Comparison of ENCODE assay signal across 12 mouse cellular contexts in the genomic region with DNA sequence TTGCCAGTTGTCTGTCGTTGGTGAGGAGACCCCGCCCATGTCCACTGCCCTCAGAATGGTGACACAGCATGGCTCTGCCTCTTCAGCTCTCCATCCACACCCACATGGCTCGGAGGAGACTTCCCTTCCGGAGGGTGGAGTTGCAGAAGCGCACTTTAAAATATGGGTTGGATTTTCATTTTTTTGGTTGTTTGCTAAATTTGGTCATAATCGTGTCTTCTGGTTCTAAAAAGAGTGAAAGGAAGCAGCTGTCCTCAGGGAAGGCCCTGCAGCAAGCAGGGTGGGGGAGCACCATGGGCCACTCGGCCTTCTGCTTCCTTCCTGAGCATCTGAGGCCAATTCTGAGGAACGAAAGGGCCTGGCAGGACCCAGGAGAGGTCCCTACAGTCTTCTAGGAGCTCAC. TPM values are rescaled to one million over a fixed set of nuclear protein-coding genes. Genes with fewer than 3 reads are reported as not detected.
DNase-seq lines count a peak whose midpoint lies in the region; ATAC-seq and TF ChIP-seq lines count a peak whose summit lies in the region.
"Had no signal": no experiment of that assay in that cellular context is flagged by ENCODE, and none has a peak within 500 bp of the region (broad histone marks: within the 10 kb centered on the region; RNA-seq: fewer than 3 reads in every experiment).

No protein-coding gene starts in this region.

- peak; percentile 10 for DNase-seq in lung, embryonic 14.5 days
- no peak for DNase-seq in lung, adult 2 months
- peak; percentile 30 to 39 for DNase-seq in gastrocnemius, postnatal 36 days
- peak; percentile 58 to 69 for DNase-seq in kidney, adult 8-10 months
- no peak for DNase-seq in hindbrain, embryonic 11.5 days (ENCODE audit: low spot score)
- DNase-seq: thymus, postnatal 25 days had no signal

- H3K4me2 ChIP-seq in lung, embryonic 14.5 days = no peak overlapping the region
- 0 out of 2 replicates have a peak overlapping the region, but pooled peaks have one; percentile 13 for H3K4me2 ChIP-seq in stomach, embryonic 15.5 days
- no peak overlapping the region for H3K4me2 ChIP-seq in hindbrain, embryonic 11.5 days (replicated peaks; ENCODE audit: low read depth, low read length)
- H3K4me2 ChIP-seq: limb, embryonic 12.5 days; midbrain, embryonic 11.5 days had no signal

- WGBS in lung, embryonic 14.5 days = 67% methylated on average over 8 of the region's 8 CpGs
- WGBS in lung, adult 2 months = 46% methylated on average over 8 of the region's 8 CpGs
- WGBS in stomach, embryonic 15.5 days = 55% methylated on average over 8 of the region's 8 CpGs
- 81% methylated on average over 8 of the region's 8 CpGs for WGBS in hindbrain, embryonic 11.5 days

- H3K36me3 ChIP-seq in lung, embryonic 14.5 days (ENCODE audit: insufficient read depth) = no peaks in the 10 kb centered on the region
- H3K36me3 ChIP-seq in stomach, embryonic 15.5 days = no peaks in the 10 kb centered on the region
- no peaks in the 10 kb centered on the region for H3K36me3 ChIP-seq in hindbrain, embryonic 11.5 days (ENCODE audit: control insufficient read depth, insufficient read depth, low read length)
- H3K36me3 ChIP-seq: G1E; limb, embryonic 12.5 days had no signal

- no peak overlapping the region for H3K9ac ChIP-seq in lung, embryonic 14.5 days
- no peak overlapping the region for H3K9ac ChIP-seq in stomach, embryonic 15.5 days
- no peak overlapping the region for H3K9ac ChIP-seq in hindbrain, embryonic 11.5 days (ENCODE audit: low read depth, low read length)
- H3K9ac ChIP-seq: limb, embryonic 12.5 days had no signal

- H3K9me3 ChIP-seq in lung, embryonic 14.5 days (ENCODE audit: low read depth, low read length) = no peaks in the 10 kb centered on the region
- no peaks in the 10 kb centered on the region for H3K9me3 ChIP-seq in stomach, embryonic 15.5 days
- no peaks in the 10 kb centered on the region for H3K9me3 ChIP-seq in hindbrain, embryonic 11.5 days (ENCODE audit: control insufficient read depth, low read length)
- H3K9me3 ChIP-seq: limb, embryonic 12.5 days had no signal

- no peak overlapping the region for H3K4me3 ChIP-seq in lung, embryonic 14.5 days (ENCODE audit: low read depth, low read length)
- H3K4me3 ChIP-seq in lung, adult 2 months (replicated peaks; ENCODE audit: extremely low read depth, low read depth, low read length) = no peak overlapping the region
- no peak overlapping the region for H3K4me3 ChIP-seq in stomach, embryonic 15.5 days (replicated peaks)
- no peak overlapping the region for H3K4me3 ChIP-seq in hindbrain, embryonic 11.5 days (ENCODE audit: low read depth, low read length)
- H3K4me3 ChIP-seq: limb, embryonic 12.5 days had no signal

- H3K27me3 ChIP-seq in lung, embryonic 14.5 days (ENCODE audit: insufficient read depth, low read length) = no peaks in the 10 kb centered on the region
- no peaks in the 10 kb centered on the region for H3K27me3 ChIP-seq in stomach, embryonic 15.5 days (replicated peaks)
- no peaks in the 10 kb centered on the region for H3K27me3 ChIP-seq in hindbrain, embryonic 11.5 days (ENCODE audit: control insufficient read depth, insufficient read depth, low read length)
- H3K27me3 ChIP-seq: limb, embryonic 12.5 days had no signal

- intact Hi-C loops in gastrocnemius, postnatal 36 days (cut with DNase I) = no loop called here

- no peak overlapping the region for H3K27ac ChIP-seq in lung, embryonic 14.5 days (ENCODE audit: low read depth)
- peak overlapping the region; percentile 65 for H3K27ac ChIP-seq in stomach, embryonic 15.5 days
- H3K27ac ChIP-seq in hindbrain, embryonic 11.5 days (ENCODE audit: low read depth, low read length) = no peak overlapping the region
- H3K27ac ChIP-seq: hindbrain, postnatal 0 days; limb, embryonic 12.5 days had no signal

- no peak for ATAC-seq in lung, embryonic 14.5 days (ENCODE audit: insufficient read depth)
- no peak for ATAC-seq in stomach, embryonic 15.5 days (ENCODE audit: insufficient read depth, low FRiP score, low read depth)
- ATAC-seq in cerebellum, adult (ENCODE audit: insufficient number of reproducible peaks, low FRiP score, low TSS enrichment) = no peak
- no peak for ATAC-seq in hindbrain, embryonic 11.5 days (ENCODE audit: low FRiP score)
- ATAC-seq: hindbrain, postnatal 0 days had no signal

- H3K4me1 ChIP-seq in lung, embryonic 14.5 days (ENCODE audit: insufficient read depth) = peaks cover 13% of the 10 kb centered on the region
- H3K4me1 ChIP-seq in lung, adult 2 months (ENCODE audit: control insufficient read depth, insufficient read depth, low read length) = peaks cover 4% of the 10 kb centered on the region; the same call in 1 of the 2 replicates
- H3K4me1 ChIP-seq in stomach, embryonic 15.5 days = 0 out of 2 replicates have a peak, but pooled peaks cover 7% of the 10 kb centered on the region
- 0 out of 2 replicates have a peak, but pooled peaks cover 3% of the 10 kb centered on the region for H3K4me1 ChIP-seq in hindbrain, embryonic 11.5 days (replicated peaks; ENCODE audit: control insufficient read depth, insufficient read depth, low read length)

- no peak for TF ChIP-seq POLR2A in lung, adult 2 months (IDR thresholded peaks at IDR 0.05; ENCODE audit: borderline replicate concordance, extremely low read depth, low read depth, low read length)

- no peak for TF ChIP-seq CTCF in lung, embryonic 14.5 days (IDR thresholded peaks at IDR 0.05; ENCODE audit: low read depth)
- TF ChIP-seq CTCF in lung, adult 2 months (IDR thresholded peaks at IDR 0.05; ENCODE audit: insufficient read depth, low read length) = no peak

RNA-seq across cellular contexts. Expression of a gene that starts 45.0 kb away (rescaled TPM):
- polyA plus RNA-seq in lung, embryonic 14.5 days (2014; fragmentation: Nextera tagmentation; extraction: Ambion mirVana) = 5.1 and 6.4 TPM in 2 replicates
- polyA plus RNA-seq in lung, adult 2 months (2012; rRNA removed) = 3.3 and 3.8 TPM in 2 replicates
- not detected for total RNA-seq in gastrocnemius, postnatal 36 days (2021)
- 32.2 and 34.4 TPM in 2 replicates for polyA plus RNA-seq in stomach, embryonic 15.5 days (2015; fragmentation: Nextera tagmentation; extraction: Ambion mirVana)
- 2.7 and 2.8 TPM in 2 replicates for polyA plus RNA-seq in hindbrain, embryonic 11.5 days (2014; fragmentation: Nextera tagmentation; extraction: Ambion mirVana)
- total RNA-seq: G1E had no signal
- polyA plus RNA-seq: G1E had no signal

Comparison
In these comparisons a context has a peak if more than half of its experiments do, and no peak if none do; other contexts are left out.
1. DNase-seq: peak in lung, embryonic 14.5 days (single experiment), gastrocnemius, postnatal 36 days (2 of 2) and kidney, adult 8-10 months (2 of 2); none in lung, adult 2 months (single experiment) and hindbrain, embryonic 11.5 days (single experiment).